Mouse (Mus musculus) spleen, adult 12 weeks (tissue): ENCODE measurements at regions not wholly inside any gene's neighbourhood (a gene's known extent, or its start where the extent isn't known, plus 50 kb on each side); places are given as distances from the start of the nearest gene placed in this dataset.

Experiments
- DNase-seq: peaks from one replicate; pipeline ENCODE4 v3.0.0; 2022; ENCODE audit warnings: low spot score

GRCm38 (mm10) chr10:119055199-119055785, 184.6 kb downstream of the Cand1 start:
- DNase-seq, result no peak

DNA sequence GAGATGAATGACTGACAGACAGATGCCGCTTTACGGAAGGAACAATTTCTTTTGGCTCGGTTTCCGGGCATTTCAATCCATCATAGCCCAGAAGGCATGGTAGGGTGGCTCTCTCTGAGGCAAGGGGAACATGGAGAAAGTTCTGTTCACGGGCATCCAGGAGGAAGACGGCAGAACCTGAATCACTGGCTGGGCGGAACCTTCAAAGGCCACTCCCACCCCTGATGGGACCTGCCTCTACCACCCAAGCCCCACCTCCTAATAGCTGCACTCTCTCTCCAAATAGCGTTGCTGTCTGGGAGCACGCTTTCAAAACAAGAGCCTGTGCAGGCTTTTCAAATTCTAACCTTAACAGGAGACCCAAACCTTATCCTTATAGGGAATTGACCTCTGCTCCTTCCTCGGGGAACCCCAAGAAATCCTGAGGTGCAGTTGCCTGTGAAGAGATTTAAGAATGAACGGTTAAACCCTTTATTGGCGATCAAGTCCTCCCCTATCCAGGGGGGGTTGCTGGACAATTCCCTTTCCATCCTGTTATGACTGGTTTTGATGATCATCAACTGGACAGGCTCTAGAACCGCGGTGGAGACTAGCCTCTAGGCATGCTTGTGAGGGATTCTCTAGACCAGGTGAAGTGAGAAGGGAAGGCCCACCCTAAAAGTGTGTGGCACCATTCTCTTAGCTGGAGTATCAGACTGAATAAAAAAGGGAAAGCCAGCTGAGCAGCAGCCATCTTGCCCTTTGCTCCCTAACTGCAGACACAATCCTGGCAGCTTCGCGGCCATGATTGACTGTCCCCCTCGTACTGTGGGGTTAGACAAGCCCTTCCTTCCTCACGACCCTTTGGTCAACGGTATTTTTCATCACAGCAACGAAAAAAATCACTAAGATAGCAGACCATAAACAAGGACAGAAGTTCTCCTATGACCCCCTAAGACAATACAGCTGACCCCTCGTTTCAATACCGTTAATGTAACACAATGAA, 184.5 kb upstream of the Dyrk2 start:
- no peak for DNase-seq

- DNase-seq, result no peak
Observed at GRCm38 (mm10) chr10:119052441-119053041, 182.5 kb upstream of the Dyrk2 start.

DNA sequence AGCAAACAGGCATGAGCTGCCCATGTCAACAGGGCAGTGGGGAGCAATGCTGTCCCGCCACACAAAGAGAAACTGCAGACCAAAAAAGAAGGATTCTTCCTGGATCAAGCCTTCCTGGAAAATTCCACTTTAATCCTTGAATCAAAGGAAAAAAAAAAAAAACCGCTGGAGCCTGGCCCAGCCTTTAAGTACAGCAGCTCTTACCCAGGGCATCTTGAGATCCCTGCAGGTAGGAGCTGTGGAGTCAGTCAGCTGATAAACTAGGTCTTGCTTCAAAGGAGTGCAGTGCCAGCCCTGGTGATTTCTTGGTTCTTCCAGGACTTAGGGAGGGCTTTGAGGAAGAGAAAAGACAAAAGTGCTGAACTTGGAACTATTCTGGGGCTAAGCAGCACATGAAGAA, 181.6 kb upstream of the Dyrk2 start:
- no peak for DNase-seq

GRCm38 (mm10) chr10:119050017-119050685, 180.1 kb upstream of the Dyrk2 start:
- DNase-seq, result no peak

GRCm38 (mm10) chr10:119048643-119049420, 178.8 kb upstream of the Dyrk2 start:
- DNase-seq, result no peak

GRCm38 (mm10) chr10:119045059-119045458, 175.1 kb upstream of the Dyrk2 start:
- DNase-seq, result no peak

GRCm38 (mm10) chr10:119043069-119043468, 173.1 kb upstream of the Dyrk2 start:
- DNase-seq, result no peak

GRCm38 (mm10) chr10:119040205-119040604, 170.2 kb upstream of the Dyrk2 start:
- no peak for DNase-seq

GRCm38 (mm10) chr10:119039732-119040131, 169.7 kb upstream of the Dyrk2 start:
- no peak for DNase-seq

DNA sequence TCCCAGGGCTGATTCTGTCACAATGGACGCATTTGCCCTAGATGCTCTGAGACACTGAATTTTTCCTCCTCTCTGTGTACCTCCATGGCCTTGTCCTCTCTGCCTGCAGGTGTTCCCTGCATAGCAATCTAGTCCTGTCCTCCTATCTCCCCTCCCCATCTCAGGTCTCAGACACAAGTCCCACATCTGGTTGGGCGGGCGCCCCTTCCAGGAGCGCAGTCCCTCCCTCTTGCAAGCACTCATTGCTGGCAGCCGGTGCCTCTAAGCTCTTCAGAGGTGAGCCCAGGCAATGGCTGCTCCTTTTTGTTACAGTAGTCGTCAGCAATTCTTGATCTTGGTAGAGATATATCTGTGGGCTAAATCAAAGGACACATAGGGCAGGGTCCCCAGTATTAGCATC, 169.0 kb upstream of the Dyrk2 start:
- no peak for DNase-seq

DNA sequence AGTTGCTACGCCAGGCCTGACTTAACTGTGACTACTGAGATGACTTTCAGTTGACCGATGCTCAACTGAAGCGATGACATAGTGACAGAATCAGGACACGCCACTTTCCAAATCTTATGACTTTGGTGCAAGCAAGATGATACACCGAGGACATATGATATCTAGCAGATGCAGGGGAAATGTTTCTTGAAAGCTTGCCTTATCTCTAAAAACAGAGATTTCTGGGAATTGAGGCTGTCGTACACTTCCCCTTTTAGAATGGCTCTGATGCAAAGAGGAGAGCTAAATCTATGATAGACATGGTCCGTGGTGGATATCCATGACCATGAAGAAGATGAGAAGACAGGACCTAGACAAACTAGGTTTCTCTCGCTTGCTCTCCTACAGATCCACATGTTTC, 167.8 kb upstream of the Dyrk2 start:
- no peak for DNase-seq

DNA sequence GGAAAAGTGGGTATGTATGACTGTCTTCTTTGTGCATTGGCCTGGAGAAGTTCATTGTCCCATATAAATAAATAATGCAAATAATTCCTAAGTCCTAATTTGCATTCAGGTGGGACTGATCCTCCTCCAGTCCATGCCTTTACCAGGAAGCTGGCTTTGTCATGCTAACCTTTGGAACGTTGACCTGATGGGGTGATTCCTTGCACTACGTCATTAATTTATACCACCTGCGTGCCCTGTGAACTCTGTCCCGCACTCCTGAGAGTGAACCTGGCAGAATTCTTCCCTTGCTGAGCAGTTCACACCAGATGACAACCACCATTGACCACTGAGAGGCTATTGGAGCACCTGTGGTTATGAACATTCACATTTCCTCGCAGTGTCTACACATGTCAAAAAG, 165.9 kb upstream of the Dyrk2 start:
- no peak for DNase-seq

- DNase-seq, result no peak
Observed at GRCm38 (mm10) chr10:119034396-119034795, 164.4 kb upstream of the Dyrk2 start.

GRCm38 (mm10) chr10:119031282-119032275, 161.6 kb upstream of the Dyrk2 start:
- no peak for DNase-seq

DNA sequence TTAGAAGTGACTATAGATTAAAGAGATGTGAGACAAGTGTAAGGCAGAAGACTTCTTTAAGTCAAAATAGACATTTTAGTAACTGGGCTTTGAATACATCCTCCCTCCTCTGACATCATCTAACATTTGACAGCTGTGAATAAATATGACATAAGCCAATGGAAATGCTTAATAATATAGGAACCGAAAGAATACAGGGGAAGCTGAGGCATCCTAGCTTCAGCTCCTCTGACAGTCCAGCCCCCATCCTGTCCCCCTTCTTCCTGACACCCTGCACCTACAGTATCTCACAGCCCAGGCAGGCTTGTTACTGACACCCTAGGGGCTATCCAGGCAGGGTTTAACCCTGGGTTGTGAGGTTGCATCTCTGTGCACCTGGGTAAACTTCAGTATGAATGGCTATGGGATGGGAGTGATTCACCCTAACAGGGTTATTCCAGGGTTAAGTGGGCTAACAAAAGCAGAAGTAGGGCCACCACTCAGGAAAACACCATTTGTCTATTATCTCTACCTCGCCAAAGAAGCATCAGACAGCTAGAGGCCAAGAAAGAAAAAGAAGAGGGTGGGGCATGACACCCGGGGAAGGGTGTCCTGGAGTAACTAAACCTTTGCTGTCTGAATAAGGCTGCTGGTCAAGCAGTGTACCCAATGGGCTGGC, 158.6 kb upstream of the Dyrk2 start:
- no peak for DNase-seq

DNA sequence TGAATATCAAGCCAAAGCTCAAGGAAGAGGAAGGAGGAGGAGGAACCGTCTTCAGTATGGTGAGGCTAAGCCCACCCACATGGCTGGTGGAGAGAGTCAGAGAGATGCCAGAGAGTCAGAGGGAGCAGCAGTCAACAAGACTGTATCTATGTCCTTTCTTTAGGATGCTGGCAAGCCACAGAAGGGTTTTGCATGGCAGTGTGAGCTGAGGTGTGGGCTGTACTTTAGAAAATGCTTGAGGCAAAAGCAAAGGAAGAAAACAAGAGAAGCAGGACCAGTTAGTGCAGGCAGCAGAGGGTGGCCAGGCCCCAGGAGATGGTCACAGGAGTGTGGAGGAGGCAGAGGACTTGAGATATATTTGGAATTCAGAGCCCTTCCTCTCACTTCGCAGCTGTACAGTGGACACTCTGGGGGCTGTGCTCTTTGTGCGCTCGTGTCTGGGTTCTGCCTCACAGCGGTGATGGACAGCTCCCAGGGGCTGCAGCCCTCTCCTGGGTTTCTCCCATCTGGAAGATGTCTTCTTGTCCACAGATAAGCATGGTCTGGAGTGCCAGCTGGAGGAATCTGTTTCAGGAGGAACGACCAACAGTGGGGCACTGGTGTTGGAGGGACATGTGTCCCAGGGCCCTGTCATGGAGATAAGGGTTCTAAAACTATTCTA, 157.4 kb upstream of the Dyrk2 start:
- no peak for DNase-seq

DNA sequence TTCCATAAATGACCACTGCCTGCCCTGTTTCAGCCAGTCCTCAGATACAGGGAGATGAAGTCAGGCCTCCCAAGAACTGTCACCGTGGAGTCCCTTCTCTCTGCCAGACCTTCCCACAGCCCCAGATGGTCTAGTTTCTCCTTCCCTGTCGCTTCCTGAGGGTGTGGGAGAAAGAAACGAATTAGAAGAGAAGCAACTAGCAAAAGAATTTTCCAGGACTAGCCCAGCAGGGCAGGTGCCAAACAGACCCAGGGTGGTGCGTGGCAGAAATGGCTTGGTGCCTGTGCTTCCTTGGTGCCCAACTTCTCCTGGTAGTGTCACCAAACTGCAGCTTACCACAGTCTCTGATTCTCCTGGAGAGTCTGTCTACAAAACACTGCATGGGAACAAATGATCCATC, 156.3 kb upstream of the Dyrk2 start:
- no peak for DNase-seq

- no peak for DNase-seq
Observed at GRCm38 (mm10) chr10:119024425-119024824, 154.4 kb upstream of the Dyrk2 start.
